Mouse (Mus musculus): ENCODE measurements at regions not wholly inside any gene's neighbourhood (a gene's known extent, or its start where the extent isn't known, plus 50 kb on each side); places are given as distances from the start of the nearest gene placed in this dataset.

DNA sequence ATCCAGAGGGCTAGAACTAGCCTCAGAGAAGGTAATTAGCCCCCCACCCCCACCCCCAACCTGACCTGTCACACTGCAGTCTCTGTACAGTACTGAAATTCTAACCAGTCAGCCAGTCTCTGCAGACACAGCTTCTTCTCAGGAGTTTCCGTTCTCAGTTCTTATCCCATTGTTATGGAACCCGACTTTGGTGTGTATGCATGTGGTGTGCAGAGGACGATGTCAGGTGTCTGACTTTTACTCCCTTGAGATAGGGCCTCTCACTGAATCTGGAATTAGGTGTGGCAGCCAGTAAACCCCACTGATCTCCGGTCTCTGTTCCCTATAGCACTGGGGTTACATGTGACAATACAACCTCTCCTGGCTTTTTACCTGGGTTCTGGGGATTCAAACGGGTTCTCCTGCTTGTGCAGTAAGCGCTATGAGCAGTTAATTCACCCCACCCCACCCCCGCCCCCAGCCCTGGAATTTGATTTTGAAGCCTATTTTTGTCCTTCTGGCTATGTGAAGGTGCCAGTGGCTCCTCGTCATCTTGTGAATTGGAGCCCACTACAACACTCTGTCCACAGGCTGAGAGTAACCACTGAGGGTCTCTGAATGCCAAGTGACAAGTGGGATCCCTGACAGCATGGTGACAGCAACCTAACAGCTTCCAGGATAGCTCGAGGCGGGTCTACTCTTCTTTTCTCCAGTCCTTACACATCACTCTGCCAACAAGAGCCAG lies 429.4 kb downstream of the Fut8 start:
- H3K4me2 ChIP-seq = no peak overlapping the region
- 56% methylated on average over 10 of the region's 10 CpGs for WGBS
- 0 out of 2 replicates have a peak, but pooled peaks have one; percentile 22 for ATAC-seq (replicated peaks; ENCODE audit: insufficient number of reproducible peaks, insufficient read depth, low FRiP score, low read depth)
- no peak overlapping the region for H3K9ac ChIP-seq
- H3K4me3 ChIP-seq = no peak overlapping the region
- H3K27me3 ChIP-seq = 0 out of 2 replicates have a peak, but pooled peaks cover 10% of the 10 kb centered on the region
- H3K27ac ChIP-seq = no peak overlapping the region
- H3K36me3 ChIP-seq = no peaks in the 10 kb centered on the region
- H3K4me1 ChIP-seq (replicated peaks) = peaks cover 18% of the 10 kb centered on the region
- H3K9me3 ChIP-seq (replicated peaks) = no peaks in the 10 kb centered on the region

DNA sequence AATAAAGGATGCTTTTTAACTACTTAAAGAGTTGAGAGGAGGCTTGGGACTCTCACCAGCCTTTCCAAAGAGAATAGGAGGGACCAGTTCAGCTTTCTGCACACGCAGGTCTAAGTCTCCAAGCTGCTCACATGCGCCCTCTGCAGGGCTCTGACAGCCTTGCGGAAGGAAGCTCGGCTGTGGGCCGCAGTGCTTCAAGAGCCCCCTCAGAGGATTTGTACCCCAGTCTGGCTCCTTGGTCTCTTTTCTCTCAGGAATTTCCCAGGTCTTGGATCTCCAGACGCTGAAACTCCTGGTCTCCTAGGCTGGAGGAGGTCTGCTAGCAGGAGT lies 429.9 kb downstream of the Fut8 start:
- Histone ChIP-seq H3K4me1 (replicated peaks) (peaks cover 18% of the 10 kb centered on the region), H3K27me3 (0 out of 2 replicates have a peak, but pooled peaks cover 11% of the 10 kb centered on the region), H3K4me3 (no peak overlapping the region), H3K9me3 (replicated peaks) (no peaks in the 10 kb centered on the region), H3K4me2 (no peak overlapping the region), H3K9ac (no peak overlapping the region), H3K36me3 (no peaks in the 10 kb centered on the region), H3K27ac (no peak overlapping the region)
- WGBS = 3% methylated on average over 6 of the region's 6 CpGs
- ATAC-seq (replicated peaks; ENCODE audit: insufficient number of reproducible peaks, insufficient read depth, low FRiP score, low read depth) = 0 out of 2 replicates have a peak, but pooled peaks have one; percentile 31

DNA sequence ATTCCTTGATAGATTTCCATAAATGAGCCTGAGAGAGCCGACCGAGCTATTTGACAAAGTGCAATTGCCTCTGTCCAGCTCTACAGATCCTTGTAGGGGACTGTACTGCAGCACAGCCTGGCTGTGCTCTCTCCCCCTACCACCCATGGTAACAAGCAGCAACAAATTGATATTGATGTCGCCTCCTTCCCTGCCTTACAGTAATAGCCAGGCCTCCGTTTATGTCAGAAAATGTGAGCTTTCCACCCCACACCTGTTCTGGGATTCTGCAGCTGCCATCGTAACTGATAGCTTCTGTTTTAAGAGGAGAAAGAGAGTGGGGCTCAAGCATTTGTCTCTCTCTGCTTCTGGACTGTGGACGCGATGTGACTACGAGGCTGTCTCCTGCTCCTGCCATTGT lies 432.6 kb downstream of the Fut8 start:
- Histone ChIP-seq H3K9me3 (replicated peaks) (no peaks in the 10 kb centered on the region), H3K9ac (no peak overlapping the region), H3K4me3 (no peak overlapping the region), H3K27me3 (0 out of 2 replicates have a peak, but pooled peaks cover 8% of the 10 kb centered on the region), H3K4me1 (replicated peaks) (peaks cover 8% of the 10 kb centered on the region), H3K36me3 (no peaks in the 10 kb centered on the region), H3K27ac (no peak overlapping the region), H3K4me2 (no peak overlapping the region)
- WGBS = 68% methylated on average over 8 of the region's 8 CpGs
- no peak for ATAC-seq (replicated peaks; ENCODE audit: insufficient number of reproducible peaks, insufficient read depth, low FRiP score, low read depth)

GRCm38 (mm10) chr12:77674352-77674751 lies 436.4 kb downstream of the Fut8 start:
- 68% methylated on average over 2 of the region's 2 CpGs for WGBS
- Histone ChIP-seq H3K9me3 (replicated peaks) (no peaks in the 10 kb centered on the region), H3K36me3 (no peaks in the 10 kb centered on the region), H3K4me1 (replicated peaks) (no peaks in the 10 kb centered on the region), H3K27ac (no peak overlapping the region), H3K27me3 (0 out of 2 replicates have a peak, but pooled peaks cover 5% of the 10 kb centered on the region), H3K4me2 (no peak overlapping the region), H3K4me3 (no peak overlapping the region), H3K9ac (no peak overlapping the region)
- ATAC-seq (replicated peaks; ENCODE audit: insufficient number of reproducible peaks, insufficient read depth, low FRiP score, low read depth) = no peak

- ATAC-seq (replicated peaks; ENCODE audit: insufficient number of reproducible peaks, insufficient read depth, low FRiP score, low read depth) = no peak
- Histone ChIP-seq H3K4me1 (replicated peaks) (no peaks in the 10 kb centered on the region), H3K27ac (no peak overlapping the region), H3K27me3 (0 out of 2 replicates have a peak, but pooled peaks cover 5% of the 10 kb centered on the region), H3K36me3 (no peaks in the 10 kb centered on the region), H3K4me2 (no peak overlapping the region), H3K4me3 (no peak overlapping the region), H3K9ac (no peak overlapping the region), H3K9me3 (replicated peaks) (no peaks in the 10 kb centered on the region)
- WGBS = 78% methylated on average over 5 of the region's 5 CpGs
Measured at GRCm38 (mm10) chr12:77674755-77675154, 436.8 kb downstream of the Fut8 start.

DNA sequence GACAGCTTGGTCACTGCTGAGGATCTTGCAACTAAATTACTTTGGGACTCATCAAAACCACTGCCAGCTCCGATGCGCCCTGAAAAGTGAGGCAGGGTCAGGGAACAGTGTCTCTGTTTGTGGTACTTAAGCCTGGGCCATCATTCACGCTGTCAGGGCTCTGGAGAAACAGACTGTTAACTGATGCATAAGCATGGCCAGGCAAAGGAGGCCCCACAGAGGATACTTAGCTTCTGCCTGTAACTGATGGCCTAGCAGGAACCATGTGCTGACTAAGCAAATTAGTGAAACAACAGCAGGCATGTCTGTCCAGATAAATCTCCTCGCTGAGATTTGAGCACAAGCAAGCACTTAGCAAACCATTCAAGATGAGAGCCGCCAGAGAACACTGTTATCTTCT lies 440.1 kb downstream of the Fut8 start:
- Histone ChIP-seq H3K9ac (no peak overlapping the region), H3K9me3 (replicated peaks) (no peaks in the 10 kb centered on the region), H3K27me3 (0 out of 2 replicates have a peak, but pooled peaks cover 1% of the 10 kb centered on the region), H3K4me2 (no peak overlapping the region), H3K27ac (no peak overlapping the region), H3K4me1 (replicated peaks) (no peaks in the 10 kb centered on the region), H3K4me3 (no peak overlapping the region), H3K36me3 (no peaks in the 10 kb centered on the region)
- ATAC-seq (replicated peaks; ENCODE audit: insufficient number of reproducible peaks, insufficient read depth, low FRiP score, low read depth) = no peak
- WGBS = 36% methylated on average over 5 of the region's 5 CpGs

DNA sequence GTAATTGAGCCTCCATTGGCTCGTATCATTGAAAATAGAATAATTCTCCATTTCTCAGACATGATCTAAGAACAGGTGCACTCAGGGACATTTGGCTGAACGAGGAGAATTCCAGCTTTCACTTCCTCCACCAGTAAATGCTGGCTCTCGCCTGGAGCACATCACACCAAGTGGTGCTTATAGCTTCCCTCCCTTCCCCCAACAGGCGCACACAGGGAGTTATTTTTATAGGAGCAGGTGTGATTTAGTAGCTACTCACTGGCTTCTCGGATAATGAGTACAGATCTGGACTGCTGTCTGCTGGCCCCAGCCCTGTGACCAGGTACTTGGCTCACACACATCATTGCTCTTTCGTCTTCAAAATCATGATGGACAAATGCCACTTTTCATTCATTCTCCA lies 456.2 kb downstream of the Fut8 start:
- Histone ChIP-seq H3K27ac (no peak overlapping the region), H3K4me3 (no peak overlapping the region), H3K27me3 (no peaks in the 10 kb centered on the region), H3K9me3 (replicated peaks) (no peaks in the 10 kb centered on the region), H3K4me1 (replicated peaks) (peaks cover 3% of the 10 kb centered on the region; the same call in 1 of the 2 replicates), H3K9ac (no peak overlapping the region), H3K4me2 (no peak overlapping the region), H3K36me3 (no peaks in the 10 kb centered on the region)
- ATAC-seq (replicated peaks; ENCODE audit: insufficient number of reproducible peaks, insufficient read depth, low FRiP score, low read depth) = no peak
- 45% methylated on average over 6 of the region's 6 CpGs for WGBS

GRCm38 (mm10) chr12:77696039-77696631 lies 458.2 kb downstream of the Fut8 start:
- H3K9me3 ChIP-seq (replicated peaks) = no peaks in the 10 kb centered on the region
- WGBS = 73% methylated on average over 8 of the region's 8 CpGs
- H3K4me2 ChIP-seq = no peak overlapping the region

GRCm38 (mm10) chr12:77696662-77697061 lies 458.7 kb downstream of the Fut8 start:
- no peaks in the 10 kb centered on the region for H3K36me3 ChIP-seq
- H3K4me2 ChIP-seq = no peak overlapping the region
- H3K4me3 ChIP-seq = no peak overlapping the region
- H3K9ac ChIP-seq = no peak overlapping the region
- no peaks in the 10 kb centered on the region for H3K27me3 ChIP-seq
- peaks cover 7% of the 10 kb centered on the region for H3K4me1 ChIP-seq (replicated peaks)
- H3K27ac ChIP-seq = no peak overlapping the region
- WGBS = 83% methylated on average over 4 of the region's 4 CpGs
- no peaks in the 10 kb centered on the region for H3K9me3 ChIP-seq (replicated peaks)
- ATAC-seq (replicated peaks; ENCODE audit: insufficient number of reproducible peaks, insufficient read depth, low FRiP score, low read depth) = no peak

More at GRCm38 (mm10) chr12:77696039-77696631, 458.2 kb downstream of the Fut8 start:
- Histone ChIP-seq H3K27me3 (no peaks in the 10 kb centered on the region), H3K4me1 (replicated peaks) (peaks cover 7% of the 10 kb centered on the region), H3K36me3 (no peaks in the 10 kb centered on the region), H3K9ac (no peak overlapping the region), H3K27ac (no peak overlapping the region), H3K4me3 (no peak overlapping the region)
- no peak for ATAC-seq (replicated peaks; ENCODE audit: insufficient number of reproducible peaks, insufficient read depth, low FRiP score, low read depth)

DNA sequence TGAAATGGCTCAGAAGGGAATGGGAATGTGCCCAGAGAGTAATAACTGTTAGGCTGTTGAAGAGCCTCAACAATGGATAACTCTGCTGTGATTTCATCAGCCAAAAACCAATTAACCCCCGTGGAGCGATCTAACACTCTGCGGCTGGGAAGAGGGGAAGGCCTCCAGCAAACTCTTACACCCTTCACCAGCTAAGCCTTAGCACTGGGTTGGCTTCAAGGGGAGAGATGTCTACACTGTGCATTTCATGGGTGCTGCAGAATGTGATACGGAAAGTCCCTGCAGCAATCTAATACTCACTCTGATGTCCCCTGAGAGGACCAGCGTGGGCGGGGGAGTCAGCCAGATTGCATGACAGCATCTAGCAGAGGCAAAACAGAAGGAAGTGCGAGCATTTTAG lies 460.2 kb downstream of the Fut8 start:
- ATAC-seq (replicated peaks; ENCODE audit: insufficient number of reproducible peaks, insufficient read depth, low FRiP score, low read depth) = no peak
- WGBS = 59% methylated on average over 7 of the region's 7 CpGs
- no peak overlapping the region for H3K4me3 ChIP-seq
- no peaks in the 10 kb centered on the region for H3K9me3 ChIP-seq (replicated peaks)
- peaks cover 7% of the 10 kb centered on the region for H3K4me1 ChIP-seq (replicated peaks)
- H3K36me3 ChIP-seq = no peaks in the 10 kb centered on the region
- no peak overlapping the region for H3K9ac ChIP-seq
- H3K27ac ChIP-seq = no peak overlapping the region
- no peak overlapping the region for H3K4me2 ChIP-seq
- H3K27me3 ChIP-seq = no peaks in the 10 kb centered on the region

DNA sequence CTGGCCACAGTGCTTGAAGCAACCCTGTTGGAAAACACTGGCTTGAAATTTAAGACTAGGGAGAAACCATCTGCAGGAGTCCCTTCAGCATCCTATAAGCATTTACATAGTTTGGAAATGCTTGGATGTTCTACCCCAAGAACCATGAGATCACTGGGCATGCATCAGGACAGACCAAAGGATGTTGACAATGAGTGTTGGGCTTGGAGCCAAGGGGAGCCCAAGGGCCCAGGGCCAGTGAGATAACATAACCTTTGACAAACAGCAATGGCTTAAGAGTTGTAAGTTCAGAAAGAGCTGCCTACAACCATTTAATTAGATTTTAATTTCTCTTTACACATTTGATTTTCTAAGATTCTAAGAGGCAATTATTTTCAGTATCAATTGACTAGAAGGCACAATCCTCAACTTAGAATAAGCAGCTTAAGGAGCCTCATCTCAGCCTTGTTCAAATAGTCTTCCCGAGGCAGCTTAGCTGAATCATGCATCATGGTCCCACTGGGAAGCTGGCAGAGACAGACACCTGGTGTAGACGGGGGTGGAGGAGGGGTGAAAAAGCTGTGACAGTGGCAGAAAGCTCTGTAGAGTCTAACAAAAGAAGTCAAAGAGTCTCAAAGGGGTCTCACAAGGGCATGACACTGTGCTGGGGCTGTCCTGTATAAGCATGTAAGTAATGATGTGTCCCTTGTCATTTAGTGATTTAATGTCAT lies 462.1 kb downstream of the Fut8 start:
- no peaks in the 10 kb centered on the region for H3K27me3 ChIP-seq
- H3K36me3 ChIP-seq = no peaks in the 10 kb centered on the region
- no peak overlapping the region for H3K4me2 ChIP-seq
- H3K4me3 ChIP-seq = no peak overlapping the region
- 43% methylated on average over 2 of the region's 2 CpGs for WGBS
- no peak for ATAC-seq (replicated peaks; ENCODE audit: insufficient number of reproducible peaks, insufficient read depth, low FRiP score, low read depth)
- no peak overlapping the region for H3K9ac ChIP-seq
- no peak overlapping the region for H3K27ac ChIP-seq
- H3K4me1 ChIP-seq (replicated peaks) = peaks cover 4% of the 10 kb centered on the region
- H3K9me3 ChIP-seq (replicated peaks) = no peaks in the 10 kb centered on the region
